Mouse (Mus musculus) liver, embryonic 13.5 days (tissue): ENCODE results near the gene Rabep2. TPM values are rescaled to one million over a fixed set of nuclear protein-coding genes. Genes with fewer than 3 reads are reported as not detected.
A peak's percentile ranks its signal among the peaks of the same experiment; 100 is the strongest.

ENCODE experiments used
- ATAC-seq: fragments of 200-750 bp; cut with Nextera tagmentation; 2 replicates; pipeline ENCODE4 v1.8.0; 2017; ENCODE audit warnings: low read depth, mild to moderate bottlenecking, moderate number of reproducible peaks, moderate library complexity
- DNase-seq: peaks from one replicate; pipeline ENCODE4 v3.0.0; 2022
- H3K27ac ChIP-seq: fragments of 300-500 bp; sonication (generic); 2 replicates; pipeline ENCODE4 v1.5.1; 2015; ENCODE audit warnings: moderate library complexity, mild to moderate bottlenecking, inconsistent platforms
- H3K27me3 ChIP-seq: fragments of 300-500 bp; sonication (generic); 2 replicates; pipeline ENCODE4 v1.6.1; 2015; ENCODE audit warnings: mild to moderate bottlenecking, inconsistent platforms
- H3K36me3 ChIP-seq: fragments of 300-500 bp; sonication (generic); 2 replicates; pipeline ENCODE4 v1.6.1; 2015; ENCODE audit warnings: mild to moderate bottlenecking, inconsistent platforms
- H3K4me1 ChIP-seq: fragments of 300-500 bp; sonication (generic); replicated peaks from 2 replicates; pipeline ENCODE4 v1.6.1; 2015; ENCODE audit warnings: inconsistent platforms
- H3K4me2 ChIP-seq: fragments of 300-500 bp; sonication (generic); 2 replicates; pipeline ENCODE4 v1.6.1; 2015; ENCODE audit warnings: inconsistent platforms, mild to moderate bottlenecking, moderate library complexity
- H3K4me3 ChIP-seq: fragments of 300-500 bp; sonication (generic); replicated peaks from 2 replicates; pipeline ENCODE4 v1.5.1; 2015; ENCODE audit warnings: mild to moderate bottlenecking, inconsistent platforms
- H3K9ac ChIP-seq: fragments of 300-500 bp; sonication (generic); 2 replicates; pipeline ENCODE4 v1.6.1; 2015; ENCODE audit warnings: mild to moderate bottlenecking, inconsistent platforms
- H3K9me3 ChIP-seq: fragments of 300-500 bp; sonication (generic); replicated peaks from 2 replicates; pipeline ENCODE4 v1.6.1; 2016; ENCODE audit warnings: inconsistent platforms
- WGBS: fragments of 180-500 bp; shearing (Covaris S2); methylation state at CpG from one replicate; pipeline ENCODE4 v1.1.7; 2015; ENCODE audit not compliant: insufficient replicate concordance; 5-methylcytosine and 5-hydroxymethylcytosine counted together
- polyA plus RNA-seq: library from polyadenylated mRNA; unstranded; fragments of >200 nt; fragmentation: Nextera tagmentation; extraction: Ambion mirVana; gene quantifications from 2 replicates; pipeline ENCODE4 v1.2.1, GENCODE M21; 2015

Rabep2 gene
- polyA plus RNA-seq, 1 experiment from 2014 or later, result 5.8 TPM

DNA sequence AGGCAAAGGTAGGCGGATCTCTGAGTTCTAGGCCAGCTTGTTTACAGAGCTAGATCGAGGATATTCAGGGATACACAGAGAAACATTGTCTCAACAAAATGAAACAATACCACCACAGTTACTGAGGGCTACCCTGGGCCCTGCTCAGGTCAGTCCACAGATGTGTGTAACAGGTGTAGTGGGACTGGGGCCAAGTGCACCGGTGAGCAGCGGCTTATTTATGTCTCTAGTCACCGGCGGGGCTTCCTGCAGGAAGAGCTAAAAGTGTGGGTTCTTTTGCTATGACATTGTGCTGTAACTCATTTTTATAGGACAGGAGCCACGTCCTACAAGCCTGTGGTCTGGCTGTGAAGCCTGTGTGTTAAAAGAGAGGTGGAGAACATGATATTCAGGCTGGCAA, 25.3 kb downstream of the Rabep2 start:
- Histone ChIP-seq H3K27ac (no peak overlapping the region), H3K4me1 (peaks cover 4% of the 10 kb centered on the region; the same call in 1 of the 2 replicates), H3K36me3 (no peaks in the 10 kb centered on the region), H3K27me3 (no peaks in the 10 kb centered on the region), H3K4me3 (no peak overlapping the region), H3K9me3 (no peaks in the 10 kb centered on the region), H3K4me2 (no peak overlapping the region), H3K9ac (no peak overlapping the region)
- DNase-seq (no peak), ATAC-seq (no peak)
- WGBS, result 58% methylated on average over 7 of the region's 7 CpGs

DNA sequence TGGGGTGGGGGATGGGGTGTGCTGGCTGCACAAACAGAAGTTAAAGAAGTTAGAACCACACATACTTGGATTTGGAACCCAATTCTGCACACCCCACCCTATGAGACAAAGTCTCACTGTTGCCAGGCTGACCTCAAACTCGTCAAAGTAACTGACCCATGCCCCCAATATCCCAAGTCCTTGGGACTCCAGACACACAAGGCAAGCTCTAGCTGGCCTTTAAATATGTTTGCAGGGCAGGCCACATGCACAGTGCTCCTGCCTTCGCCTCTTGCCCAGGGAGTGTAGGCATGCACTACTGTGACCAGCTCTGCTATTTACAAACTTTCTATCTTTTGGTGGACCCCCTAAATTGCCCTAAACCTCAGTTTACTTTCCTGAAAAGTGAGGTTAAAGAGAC, 26.7 kb downstream of the Rabep2 start:
- no peak overlapping the region for H3K4me2 ChIP-seq
- H3K27ac ChIP-seq, result no peak overlapping the region
- WGBS, result 66% methylated on average over 2 of the region's 2 CpGs
- no peaks in the 10 kb centered on the region for H3K36me3 ChIP-seq
- H3K27me3 ChIP-seq, result no peaks in the 10 kb centered on the region
- no peak overlapping the region for H3K4me3 ChIP-seq
- H3K4me1 ChIP-seq, result peaks cover 4% of the 10 kb centered on the region; the same call in 1 of the 2 replicates
- H3K9ac ChIP-seq, result no peak overlapping the region
- H3K9me3 ChIP-seq, result no peaks in the 10 kb centered on the region
- ATAC-seq, result no peak
- DNase-seq, result no peak

GRCm38 (mm10) chr7:126456382-126457266, 28.1 kb downstream of the Rabep2 start:
- Histone ChIP-seq H3K36me3 (no peaks in the 10 kb centered on the region), H3K27me3 (no peaks in the 10 kb centered on the region), H3K4me1 (peaks cover 4% of the 10 kb centered on the region; the same call in 1 of the 2 replicates), H3K9ac (no peak overlapping the region), H3K9me3 (no peaks in the 10 kb centered on the region), H3K4me3 (no peak overlapping the region), H3K4me2 (no peak overlapping the region), H3K27ac (no peak overlapping the region)
- ATAC-seq, result no peak
- DNase-seq, result no peak
- WGBS, result 43% methylated on average over 17 of the region's 17 CpGs

DNA sequence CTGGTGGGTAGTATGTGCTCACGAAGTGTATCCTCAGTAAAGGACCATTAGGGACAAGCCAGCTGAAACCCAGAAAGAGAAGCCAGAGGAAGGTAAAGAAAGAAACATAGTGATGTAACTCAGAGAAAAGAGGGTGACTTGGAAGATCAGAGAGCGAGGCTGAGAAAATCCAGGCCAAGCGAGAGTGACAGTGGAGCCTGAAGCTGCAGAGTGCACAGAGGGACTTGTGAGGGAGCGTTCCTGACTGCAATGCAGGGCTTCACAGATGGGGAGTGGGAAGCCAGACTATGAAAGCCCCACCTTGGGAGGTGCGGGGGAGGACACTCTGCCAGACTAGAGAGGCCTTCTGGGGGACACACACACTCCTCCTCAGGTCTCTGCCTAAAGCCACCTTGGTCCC, 29.7 kb downstream of the Rabep2 start:
- no peak overlapping the region for H3K9ac ChIP-seq
- no peak overlapping the region for H3K27ac ChIP-seq
- no peaks in the 10 kb centered on the region for H3K9me3 ChIP-seq
- ATAC-seq (no peak), DNase-seq (no peak)
- H3K36me3 ChIP-seq, result no peaks in the 10 kb centered on the region
- peaks cover 7% of the 10 kb centered on the region for H3K4me1 ChIP-seq
- H3K4me3 ChIP-seq, result no peak overlapping the region
- 62% methylated on average over 5 of the region's 5 CpGs for WGBS
- H3K4me2 ChIP-seq, result no peak overlapping the region
- H3K27me3 ChIP-seq, result no peaks in the 10 kb centered on the region; the same call in 1 of the 2 replicates

DNA sequence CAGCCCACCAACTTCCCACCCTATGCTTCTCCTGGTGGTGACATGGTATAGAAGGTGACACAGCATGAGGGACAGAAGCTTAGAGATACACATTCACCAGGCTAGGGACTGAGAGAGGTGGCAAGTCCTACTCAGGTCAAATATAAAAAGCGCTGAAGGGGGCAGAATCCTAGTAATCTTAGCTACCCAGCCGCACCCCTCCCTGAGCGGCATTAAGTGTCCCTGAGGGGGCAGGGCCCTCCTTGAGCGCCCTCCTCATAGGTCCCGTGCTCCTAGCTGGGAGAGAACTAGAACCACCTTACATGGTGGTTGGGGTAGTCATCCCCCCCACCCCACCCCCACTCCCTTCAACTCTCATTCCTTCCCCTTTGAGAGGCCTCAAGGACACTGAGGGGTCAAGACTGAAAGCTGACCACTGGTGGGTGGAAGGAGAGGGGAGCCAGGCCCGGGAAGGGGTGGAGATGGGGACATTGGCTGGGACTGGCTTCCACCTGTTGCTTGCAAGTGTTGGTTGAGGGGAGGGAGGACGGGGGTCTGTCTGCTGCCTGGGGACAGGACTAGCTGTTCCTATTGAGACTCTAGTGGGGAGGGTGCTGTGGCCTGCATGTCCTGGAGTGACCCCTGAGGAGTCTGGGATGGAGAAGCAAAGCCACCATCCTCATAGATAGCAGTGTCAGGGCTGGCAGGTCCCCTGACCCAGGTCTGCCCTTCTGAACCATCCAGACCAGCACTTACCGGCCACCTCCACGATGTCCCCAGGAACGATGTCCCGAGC, 30.5 kb downstream of the Rabep2 start:
- WGBS, result 70% methylated on average over 11 of the region's 11 CpGs
- DNase-seq, result no peak
- Histone ChIP-seq H3K4me2 (no peak overlapping the region), H3K9me3 (no peaks in the 10 kb centered on the region), H3K4me3 (no peak overlapping the region), H3K27ac (no peak overlapping the region), H3K36me3 (no peaks in the 10 kb centered on the region), H3K9ac (no peak overlapping the region), H3K4me1 (peaks cover 15% of the 10 kb centered on the region), H3K27me3 (no peaks in the 10 kb centered on the region; the same call in 1 of the 2 replicates)
- ATAC-seq, result no peak

DNA sequence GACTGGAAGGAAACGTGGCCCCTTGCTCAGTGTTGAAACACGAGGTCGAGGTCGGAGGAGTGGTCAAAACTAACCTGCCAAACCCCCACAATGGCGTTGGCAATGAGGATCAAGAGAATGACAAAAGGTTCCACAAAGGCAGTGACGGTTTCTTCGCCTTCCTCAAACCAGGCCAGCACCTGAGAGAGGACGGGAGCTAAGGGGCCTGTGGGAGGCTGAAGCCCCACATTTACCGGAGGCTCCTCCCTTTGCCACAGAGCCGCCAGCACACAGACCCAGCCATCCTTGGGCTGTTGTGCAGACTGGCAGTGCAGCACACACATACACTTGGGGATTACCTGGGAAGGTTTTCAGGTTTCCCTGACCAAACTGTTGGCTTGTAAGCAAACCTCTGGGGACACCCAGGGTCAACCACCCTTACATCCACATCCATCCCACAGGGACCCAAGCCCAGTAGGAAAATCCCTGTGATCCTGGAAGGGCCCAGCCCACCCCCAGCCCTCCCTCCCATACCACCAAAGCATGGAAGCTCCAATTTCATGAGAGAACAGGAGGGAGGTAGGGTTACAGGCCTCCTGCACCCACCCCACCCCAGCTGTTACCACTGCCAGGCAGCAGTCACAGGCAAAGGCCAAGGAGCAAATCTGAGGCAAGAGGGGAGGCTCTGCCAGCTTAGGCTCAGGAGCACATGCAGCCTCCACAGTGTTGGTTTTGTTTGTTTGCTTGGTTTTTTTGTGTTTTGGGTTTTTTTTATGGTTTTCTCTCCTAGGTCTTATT, 32.3 kb downstream of the Rabep2 start:
- H3K36me3 ChIP-seq, result no peaks in the 10 kb centered on the region

GRCm38 (mm10) chr7:126461626-126462025, 33.1 kb downstream of the Rabep2 start:
- H3K9ac ChIP-seq, result no peak overlapping the region
- H3K9me3 ChIP-seq, result no peaks in the 10 kb centered on the region
- 0 out of 2 replicates have a peak, but pooled peaks cover 5% of the 10 kb centered on the region for H3K36me3 ChIP-seq
- 65% methylated on average over 3 of the region's 3 CpGs for WGBS
- H3K27ac ChIP-seq, result no peak overlapping the region
- H3K4me3 ChIP-seq, result no peak overlapping the region
- H3K27me3 ChIP-seq, result no peaks in the 10 kb centered on the region; the same call in 1 of the 2 replicates
- DNase-seq, result no peak
- H3K4me1 ChIP-seq, result peaks cover 39% of the 10 kb centered on the region
- ATAC-seq, result no peak
- H3K4me2 ChIP-seq, result no peak overlapping the region

More for the DNA sequence above, 32.3 kb downstream of the Rabep2 start:
- Histone ChIP-seq H3K4me1 (peaks cover 32% of the 10 kb centered on the region), H3K27me3 (no peaks in the 10 kb centered on the region; the same call in 1 of the 2 replicates), H3K27ac (no peak overlapping the region), H3K9ac (no peak overlapping the region), H3K9me3 (no peaks in the 10 kb centered on the region), H3K4me2 (no peak overlapping the region), H3K4me3 (no peak overlapping the region)
- ATAC-seq (no peak), DNase-seq (no peak)
- WGBS, result 53% methylated on average over 10 of the region's 10 CpGs

DNA sequence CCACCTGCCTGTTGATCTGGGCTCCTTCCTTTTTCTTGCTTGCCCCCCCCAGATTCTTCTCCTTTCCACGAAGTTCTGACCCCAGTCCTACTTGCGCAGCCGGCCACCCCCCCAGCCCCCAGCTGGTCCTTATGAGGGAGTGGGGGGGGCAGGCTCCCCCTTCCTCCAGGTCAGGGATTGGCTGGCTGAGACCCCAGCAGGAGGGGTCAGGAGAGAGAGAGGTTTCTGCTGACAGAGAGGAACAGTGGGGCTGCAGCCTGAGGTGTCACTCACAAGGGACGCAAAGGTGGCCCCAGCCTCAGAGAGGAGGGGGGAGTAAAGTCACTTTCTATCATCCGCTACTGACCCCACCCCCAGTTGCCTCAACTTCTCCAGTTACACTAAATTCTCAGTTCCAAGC, 34.4 kb downstream of the Rabep2 start, which contains the start of gene Atp2a1:
TSS of gene Atp2a1 (minus strand) at position 105 of the 400 bp plus-strand sequence.
- no peak within 1 kb of the TSS for H3K9ac ChIP-seq
- H3K9me3 ChIP-seq, result no peaks in the 10 kb centered on the region
- no peak within 1 kb of the TSS for H3K4me3 ChIP-seq
- peaks cover 18% of the 10 kb centered on the region for H3K36me3 ChIP-seq
- no peak within 1 kb of the TSS for H3K4me2 ChIP-seq
- DNase-seq, result no peak
- H3K4me1 ChIP-seq, result peaks cover 42% of the 10 kb centered on the region
- no peak for ATAC-seq
- H3K27ac ChIP-seq, result peak within 1 kb of the TSS; percentile 13; the same call in 1 of the 2 replicates
- 46% methylated on average over 5 of the region's 5 CpGs for WGBS
- no peaks in the 10 kb centered on the region; the same call in 1 of the 2 replicates for H3K27me3 ChIP-seq

DNA sequence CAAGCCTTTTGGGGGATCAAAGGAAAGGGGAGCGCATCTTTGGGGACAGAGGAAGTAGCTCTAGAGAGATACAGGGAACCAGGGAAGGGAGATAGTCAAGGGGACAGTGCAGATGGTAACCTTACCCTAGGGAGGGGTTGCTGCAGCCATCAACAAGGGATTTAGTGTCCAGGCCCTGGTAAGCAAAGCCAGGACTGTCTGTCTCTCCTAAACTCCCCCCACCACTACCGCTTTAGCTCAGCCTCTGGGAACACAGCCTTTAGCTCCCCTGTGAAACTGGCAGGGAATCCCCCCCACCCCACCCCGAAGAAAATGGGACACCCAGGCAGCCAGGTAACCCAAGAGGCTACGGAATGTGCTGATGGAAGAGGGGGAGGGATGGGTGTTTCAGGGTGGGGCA, 35.0 kb downstream of the Rabep2 start:
- no peak for DNase-seq
- H3K9ac ChIP-seq, result no peak overlapping the region
- WGBS, result 56% methylated on average over 4 of the region's 4 CpGs
- H3K27me3 ChIP-seq, result no peaks in the 10 kb centered on the region; the same call in 1 of the 2 replicates
- H3K4me1 ChIP-seq, result peaks cover 42% of the 10 kb centered on the region
- H3K27ac ChIP-seq, result no peak overlapping the region
- no peak for ATAC-seq
- peaks cover 23% of the 10 kb centered on the region for H3K36me3 ChIP-seq
- no peak overlapping the region for H3K4me2 ChIP-seq
- H3K4me3 ChIP-seq, result no peak overlapping the region
- H3K9me3 ChIP-seq, result no peaks in the 10 kb centered on the region

- WGBS, result 26% methylated on average over 4 of the region's 4 CpGs
- no peak for DNase-seq
- H3K9ac ChIP-seq, result no peak overlapping the region
Observed at GRCm38 (mm10) chr7:126464121-126464520, 35.6 kb downstream of the Rabep2 start.

More at GRCm38 (mm10) chr7:126464121-126464520, 35.6 kb downstream of the Rabep2 start:
- Histone ChIP-seq H3K27ac (peak overlapping the region; percentile 13; the same call in 1 of the 2 replicates), H3K36me3 (peaks cover 29% of the 10 kb centered on the region), H3K27me3 (no peaks in the 10 kb centered on the region; the same call in 1 of the 2 replicates), H3K4me1 (peaks cover 42% of the 10 kb centered on the region), H3K9me3 (no peaks in the 10 kb centered on the region), H3K4me3 (no peak overlapping the region), H3K4me2 (no peak overlapping the region)
- ATAC-seq, result no peak
